Mouse (Mus musculus) right cerebral cortex, adult 2 months (tissue): ENCODE data around the gene Ryk.
"Not testable (repeated sequence)": the region's sequence is repeated elsewhere in the genome, so short reads cannot be mapped to it uniquely, and the experiment has no call there.

Experiments used
- DNase-seq, 2 experiments: peaks; one replicate each; pipeline ENCODE4 v3.0.0; 2021 to 2022; ENCODE audit warnings: low spot score in 2 of 2

Gene Ryk

GRCm38 (mm10) chr9:102904952-102905351, 70.2 kb downstream of the Ryk start:
- DNase-seq, result no peak

GRCm38 (mm10) chr9:102906781-102907180, 72.1 kb downstream of the Ryk start:
- no peak for DNase-seq

GRCm38 (mm10) chr9:102907521-102908246, 73.0 kb downstream of the Ryk start:
- DNase-seq, result no peak

GRCm38 (mm10) chr9:102911526-102911925, 76.8 kb downstream of the Ryk start:
- DNase-seq, result no peak

- DNase-seq, result no peak
Observed at GRCm38 (mm10) chr9:102912516-102913035, 77.9 kb downstream of the Ryk start.

GRCm38 (mm10) chr9:102913597-102913996, 78.9 kb downstream of the Ryk start:
- not testable (repeated sequence) for DNase-seq

GRCm38 (mm10) chr9:102914583-102914982, 79.9 kb downstream of the Ryk start:
- DNase-seq, result no peak

- no peak for DNase-seq
Observed at GRCm38 (mm10) chr9:102915292-102915854, 80.7 kb downstream of the Ryk start.

GRCm38 (mm10) chr9:102916076-102916475, 81.4 kb downstream of the Ryk start:
- no peak for DNase-seq

GRCm38 (mm10) chr9:102917532-102918129, 82.9 kb downstream of the Ryk start:
- no peak for DNase-seq

- DNase-seq, result no peak
Observed at GRCm38 (mm10) chr9:102919486-102919885, 84.8 kb downstream of the Ryk start.

GRCm38 (mm10) chr9:102921791-102922190, 87.1 kb downstream of the Ryk start:
- no peak for DNase-seq

GRCm38 (mm10) chr9:102922866-102923434, 88.2 kb downstream of the Ryk start:
- DNase-seq, result no peak

GRCm38 (mm10) chr9:102923836-102924235, 89.1 kb downstream of the Ryk start:
- no peak for DNase-seq

- DNase-seq, result no peak
Observed at GRCm38 (mm10) chr9:102924627-102925316, 90.1 kb downstream of the Ryk start.

- no peak for DNase-seq
Observed at GRCm38 (mm10) chr9:102926137-102926536, 91.4 kb downstream of the Ryk start.

- no peak for DNase-seq
Observed at GRCm38 (mm10) chr9:102929776-102930175, 95.1 kb downstream of the Ryk start.

- DNase-seq, result no peak
Observed at GRCm38 (mm10) chr9:102933925-102934721, 99.4 kb downstream of the Ryk start.

- DNase-seq, result no peak
Observed at GRCm38 (mm10) chr9:102942221-102942620, 107.5 kb downstream of the Ryk start.

GRCm38 (mm10) chr9:102944891-102945290, 110.2 kb downstream of the Ryk start:
- no peak for DNase-seq

- DNase-seq, result no peak
Observed at GRCm38 (mm10) chr9:102946469-102947015, 111.8 kb downstream of the Ryk start.
